Mouse (Mus musculus) CH12.LX (cell line): Measurements from ENCODE around the gene Madd.

Experiments used
- CHD1 ChIP-seq: IDR thresholded peaks from 2 replicates; pipeline ENCODE4 v1.6.1; 2012; ENCODE audit warnings: low read depth, low read length, improper control_type of control experiment, inconsistent platforms
- CTCF ChIP-seq, 2 experiments: IDR thresholded peaks in 1 of 2; conservative IDR thresholded peaks in 1 of 2; 2 replicates each; pipeline ENCODE4 v1.5.1; 2011 to 2012; ENCODE audit warnings: low read depth in 2 of 2, low read length in 2 of 2, improper control_type of control experiment in 1 of 2, inconsistent platforms in 1 of 2, mild to moderate bottlenecking in 1 of 2, moderate library complexity in 1 of 2
- ELF1 ChIP-seq: IDR thresholded peaks from 2 replicates; pipeline ENCODE4 v1.6.1; 2014; ENCODE audit warnings: low read depth, mild to moderate bottlenecking, inconsistent platforms, low read length, improper control_type of control experiment
- ETS1 ChIP-seq: conservative IDR thresholded peaks from 2 replicates; pipeline ENCODE4 v1.6.1; 2012; ENCODE audit warnings: low read depth, mild to moderate bottlenecking, inconsistent platforms, low read length, improper control_type of control experiment, moderate library complexity
- GABPA ChIP-seq: IDR thresholded peaks from 2 replicates; pipeline ENCODE4 v1.6.1; 2012; ENCODE audit warnings: low read depth, low read length, improper control_type of control experiment, inconsistent platforms; ENCODE audit not compliant: insufficient replicate concordance
- MEF2A ChIP-seq: IDR thresholded peaks from 2 replicates; pipeline ENCODE4 v1.6.1; 2014; ENCODE audit warnings: low read depth, mild to moderate bottlenecking, inconsistent platforms, low read length, improper control_type of control experiment, borderline replicate concordance
- MXI1 ChIP-seq: IDR thresholded peaks from 2 replicates; pipeline ENCODE4 v1.6.1; 2011; ENCODE audit warnings: mild to moderate bottlenecking, low read depth, low read length, improper control_type of control experiment
- MYC ChIP-seq: IDR thresholded peaks from 2 replicates; pipeline ENCODE4 v1.6.1; 2011; ENCODE audit warnings: low read depth, mild to moderate bottlenecking, improper control_type of control experiment, low read length
- POLR2A ChIP-seq: IDR thresholded peaks from 2 replicates; pipeline ENCODE4 v1.6.1; 2011; ENCODE audit warnings: low read depth, mild to moderate bottlenecking, improper control_type of control experiment, low read length
- USF2 ChIP-seq: conservative IDR thresholded peaks from 2 replicates; pipeline ENCODE4 v1.6.1; 2011; ENCODE audit warnings: low read depth, low read length, improper control_type of control experiment

- TF ChIP-seq ELF1: no peak
- TF ChIP-seq CTCF (conservative IDR thresholded peaks at IDR 0.05 in 1 of 2, IDR thresholded peaks at IDR 0.05 in 1 of 2; ENCODE audit: low read depth in 2 of 2, low read length in 2 of 2): no peak
- TF ChIP-seq ETS1: no peak
- no peak for TF ChIP-seq POLR2A
- no peak for TF ChIP-seq MYC
- no peak for TF ChIP-seq CHD1
- no peak for TF ChIP-seq USF2
- TF ChIP-seq GABPA: no peak
- no peak for TF ChIP-seq MXI1
- no peak for TF ChIP-seq MEF2A
Observed at GRCm38 (mm10) chr2:91113852-91114251, 69.8 kb downstream of the Madd start.
